Mouse (Mus musculus) heart, embryonic 15.5 days (tissue): ENCODE measurements around the gene Taar3. TPM values are rescaled to one million over a fixed set of nuclear protein-coding genes. Genes with fewer than 3 reads are reported as not detected.

Experiments
- ATAC-seq: fragments of 200-750 bp; cut with Nextera tagmentation; replicated peaks from 2 replicates; pipeline ENCODE4 v1.8.0; 2017; ENCODE audit warnings: low read depth, moderate TSS enrichment; ENCODE audit not compliant: insufficient number of reproducible peaks, insufficient read depth, low FRiP score
- H3K27ac ChIP-seq: fragments of 300-500 bp; sonication (generic); 2 replicates; pipeline ENCODE4 v1.5.1; 2015; ENCODE audit warnings: mild to moderate bottlenecking, inconsistent platforms
- H3K27me3 ChIP-seq: fragments of 300-500 bp; sonication (generic); 2 replicates; pipeline ENCODE4 v1.6.1; 2015; ENCODE audit warnings: inconsistent platforms
- H3K36me3 ChIP-seq: fragments of 300-500 bp; sonication (generic); 2 replicates; pipeline ENCODE4 v1.6.1; 2015; ENCODE audit warnings: mild to moderate bottlenecking, inconsistent platforms
- H3K4me1 ChIP-seq: fragments of 300-500 bp; sonication (generic); replicated peaks from 2 replicates; pipeline ENCODE4 v1.6.1; 2015; ENCODE audit warnings: inconsistent platforms
- H3K4me2 ChIP-seq: fragments of 300-500 bp; sonication (generic); 2 replicates; pipeline ENCODE4 v1.6.1; 2015; ENCODE audit warnings: inconsistent platforms, mild to moderate bottlenecking, moderate library complexity
- H3K4me3 ChIP-seq: fragments of 300-500 bp; sonication (generic); 2 replicates; pipeline ENCODE4 v1.5.1; 2015; ENCODE audit warnings: mild to moderate bottlenecking, inconsistent platforms
- H3K9ac ChIP-seq: fragments of 300-500 bp; sonication (generic); 2 replicates; pipeline ENCODE4 v1.6.1; 2015; ENCODE audit warnings: mild to moderate bottlenecking, inconsistent platforms
- H3K9me3 ChIP-seq: fragments of 300-500 bp; sonication (generic); replicated peaks from 2 replicates; pipeline ENCODE4 v1.6.1; 2016; ENCODE audit warnings: inconsistent platforms
- WGBS: fragments of 180-500 bp; shearing (Covaris S2); methylation state at CpG from one replicate; pipeline ENCODE4 v1.1.7; 2015; ENCODE audit warnings: mixed read lengths; 5-methylcytosine and 5-hydroxymethylcytosine counted together
- polyA plus RNA-seq: library from polyadenylated mRNA; unstranded; fragments of >200 nt; fragmentation: Nextera tagmentation; extraction: Ambion mirVana; gene quantifications from 2 replicates; pipeline ENCODE4 v1.2.1, GENCODE M21; 2015

The Taar3 gene
- polyA plus RNA-seq = not detected in 2 replicates

DNA sequence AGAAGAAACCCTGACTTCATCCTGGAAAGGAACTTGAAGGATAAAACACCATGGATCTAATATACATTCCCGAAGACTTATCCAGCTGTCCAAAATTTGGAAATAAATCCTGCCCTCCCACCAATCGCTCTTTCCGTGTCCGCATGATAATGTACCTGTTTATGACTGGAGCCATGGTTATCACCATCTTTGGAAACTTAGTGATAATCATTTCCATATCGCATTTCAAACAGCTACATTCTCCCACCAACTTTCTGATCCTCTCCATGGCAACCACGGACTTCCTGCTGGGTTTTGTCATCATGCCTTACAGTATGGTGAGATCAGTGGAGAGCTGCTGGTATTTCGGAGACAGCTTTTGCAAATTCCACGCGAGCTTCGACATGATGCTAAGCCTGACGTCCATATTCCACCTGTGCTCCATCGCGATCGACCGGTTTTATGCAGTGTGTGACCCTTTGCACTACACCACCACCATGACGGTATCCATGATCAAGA lies at the start of gene Taar3:
Gene Taar3 (plus strand): TSS at position 51 of the 498 bp plus-strand sequence.
- H3K36me3 ChIP-seq = no peaks in the 10 kb centered on the region
- WGBS = 87% methylated on average over 16 of the region's 16 CpGs
- no peaks in the 10 kb centered on the region for H3K27me3 ChIP-seq
- no peak within 1 kb of the TSS for H3K9ac ChIP-seq
- no peaks in the 10 kb centered on the region for H3K4me1 ChIP-seq
- H3K27ac ChIP-seq = no peak within 1 kb of the TSS
- no peak within 1 kb of the TSS for H3K4me3 ChIP-seq
- no peak within 1 kb of the TSS for H3K4me2 ChIP-seq
- no peaks in the 10 kb centered on the region for H3K9me3 ChIP-seq
- no peak for ATAC-seq

DNA sequence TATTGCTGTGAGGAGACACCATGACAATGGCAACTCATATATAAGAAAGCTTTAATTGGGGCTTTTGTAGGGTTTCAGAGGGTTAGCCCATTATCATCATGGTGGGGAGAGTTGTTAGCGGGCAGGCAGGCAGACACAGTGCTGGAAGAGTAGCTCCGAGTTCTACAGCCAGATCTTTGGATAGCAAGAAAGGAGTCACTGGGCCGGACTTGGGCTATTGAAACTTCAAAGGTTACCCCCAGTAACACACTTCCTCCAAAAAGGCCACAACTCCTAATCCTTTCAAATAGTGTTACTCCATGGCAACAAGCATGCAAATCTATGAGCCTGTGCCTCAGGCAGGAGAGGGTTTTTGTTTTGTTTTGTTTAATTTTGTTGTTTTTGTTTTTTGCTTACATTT lies 48.2 kb upstream of the Taar3 start:
- no peak overlapping the region for H3K9ac ChIP-seq
- no peaks in the 10 kb centered on the region for H3K9me3 ChIP-seq
- H3K36me3 ChIP-seq = no peaks in the 10 kb centered on the region
- ATAC-seq = no peak
- H3K4me2 ChIP-seq = no peak overlapping the region
- no peak overlapping the region for H3K27ac ChIP-seq
- no peak overlapping the region for H3K4me3 ChIP-seq
- 82% methylated on average over 3 of the region's 3 CpGs for WGBS
- H3K4me1 ChIP-seq = no peaks in the 10 kb centered on the region
- H3K27me3 ChIP-seq = no peaks in the 10 kb centered on the region

DNA sequence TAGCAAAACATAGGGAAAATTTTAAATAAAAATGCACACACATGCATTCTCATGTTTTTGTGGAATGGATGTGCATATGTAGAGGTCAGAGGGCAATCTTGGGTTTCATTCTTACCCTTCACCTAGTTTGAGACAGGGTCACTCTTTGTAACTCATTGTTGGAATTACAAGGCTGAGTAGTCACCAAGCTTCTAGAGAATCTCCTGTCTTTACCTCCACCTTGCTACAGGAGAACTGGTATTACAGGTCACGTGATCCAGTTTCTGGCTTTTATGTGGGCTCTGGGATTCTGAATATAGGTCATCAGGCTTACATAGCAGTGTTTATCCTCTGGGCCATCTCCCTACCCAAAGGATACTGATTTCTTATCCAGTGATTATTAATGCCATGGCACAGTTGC lies 43.7 kb upstream of the Taar3 start:
- Histone ChIP-seq H3K36me3 (no peaks in the 10 kb centered on the region), H3K4me3 (no peak overlapping the region), H3K27me3 (no peaks in the 10 kb centered on the region), H3K4me1 (no peaks in the 10 kb centered on the region), H3K9me3 (no peaks in the 10 kb centered on the region), H3K9ac (no peak overlapping the region), H3K27ac (no peak overlapping the region), H3K4me2 (no peak overlapping the region)
- no peak for ATAC-seq
- 86% methylated on average over 1 of the region's 1 CpGs for WGBS

DNA sequence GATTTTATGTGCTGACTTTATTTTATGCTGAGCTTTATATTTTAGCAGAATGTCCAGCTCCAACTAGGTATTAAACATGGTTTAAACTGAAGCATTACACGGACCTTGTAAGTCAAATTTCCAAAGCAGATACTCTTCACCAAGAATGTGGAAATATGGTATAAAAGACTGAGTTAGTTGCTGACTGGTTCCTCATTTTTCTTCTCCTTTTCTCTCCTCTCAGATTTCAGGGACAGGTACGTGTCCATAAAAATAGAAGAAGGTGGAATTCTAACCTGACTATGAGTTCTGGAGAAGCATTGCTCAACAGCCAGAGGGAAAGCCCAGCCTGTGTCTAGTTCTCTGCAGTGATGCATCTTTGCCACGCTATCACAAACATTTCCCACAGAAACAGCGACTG lies 29.3 kb upstream of the Taar3 start, which contains the start of gene Taar1:
Gene Taar1 (plus strand): TSS at position 301 of the 400 bp plus-strand sequence.
- H3K27me3 ChIP-seq = no peaks in the 10 kb centered on the region
- H3K4me3 ChIP-seq = no peak within 1 kb of the TSS
- H3K4me2 ChIP-seq = no peak within 1 kb of the TSS
- WGBS = 78% methylated on average over 4 of the region's 4 CpGs
- H3K9ac ChIP-seq = no peak within 1 kb of the TSS
- H3K9me3 ChIP-seq = no peaks in the 10 kb centered on the region
- no peak for ATAC-seq
- H3K4me1 ChIP-seq = no peaks in the 10 kb centered on the region
- H3K36me3 ChIP-seq = no peaks in the 10 kb centered on the region
- no peak within 1 kb of the TSS for H3K27ac ChIP-seq

DNA sequence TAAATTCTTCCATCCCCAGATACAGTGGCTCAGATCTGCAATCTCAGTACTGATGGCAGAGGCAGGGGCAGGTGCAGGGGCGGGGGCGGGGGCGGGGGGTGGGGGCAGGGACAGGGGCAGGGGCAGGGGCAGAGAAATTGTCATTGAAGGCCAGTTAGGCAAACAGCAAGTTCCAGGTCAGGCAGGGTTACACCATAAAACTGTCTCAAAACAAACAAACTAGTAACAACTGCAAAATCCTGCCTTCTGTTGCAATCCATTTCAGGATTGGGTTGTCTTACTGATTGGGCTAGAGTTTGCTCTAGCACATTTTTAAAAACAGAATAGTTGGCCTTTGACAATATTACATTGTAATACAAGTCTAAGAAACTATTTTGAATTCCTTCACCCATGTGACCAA lies 26.9 kb upstream of the Taar3 start:
- ATAC-seq = no peak
- 59% methylated on average over 3 of the region's 3 CpGs for WGBS
- H3K4me3 ChIP-seq = no peak overlapping the region

DNA sequence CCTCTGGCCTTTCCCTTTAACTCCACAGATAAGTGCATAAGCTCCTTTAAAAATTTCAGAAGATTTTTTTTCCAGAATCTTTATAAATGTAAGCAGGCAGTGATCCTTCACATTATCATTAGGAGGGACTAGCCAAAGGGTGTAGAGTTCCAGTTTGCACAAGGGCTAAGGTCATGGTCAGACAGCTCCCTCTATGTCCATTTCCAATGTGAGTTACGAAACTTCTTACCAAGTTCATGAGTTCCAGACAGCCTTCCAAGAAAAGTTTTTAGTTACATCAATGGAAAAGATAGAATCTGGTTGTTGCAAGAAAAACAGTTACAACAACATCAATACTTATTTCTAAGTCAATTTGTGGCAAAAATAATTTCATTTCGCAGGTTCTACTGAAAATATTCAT lies 25.4 kb upstream of the Taar3 start:
- Histone ChIP-seq H3K4me2 (no peak overlapping the region), H3K9ac (no peak overlapping the region), H3K4me3 (no peak overlapping the region), H3K9me3 (no peaks in the 10 kb centered on the region), H3K27me3 (no peaks in the 10 kb centered on the region), H3K27ac (no peak overlapping the region), H3K36me3 (no peaks in the 10 kb centered on the region), H3K4me1 (no peaks in the 10 kb centered on the region)
- WGBS = 76% methylated on average over 2 of the region's 2 CpGs
- no peak for ATAC-seq

More for the DNA sequence above, 26.9 kb upstream of the Taar3 start:
- no peaks in the 10 kb centered on the region for H3K4me1 ChIP-seq
- H3K9ac ChIP-seq = no peak overlapping the region
- H3K4me2 ChIP-seq = no peak overlapping the region
- H3K27me3 ChIP-seq = no peaks in the 10 kb centered on the region
- no peak overlapping the region for H3K27ac ChIP-seq
- H3K9me3 ChIP-seq = no peaks in the 10 kb centered on the region
- H3K36me3 ChIP-seq = no peaks in the 10 kb centered on the region

DNA sequence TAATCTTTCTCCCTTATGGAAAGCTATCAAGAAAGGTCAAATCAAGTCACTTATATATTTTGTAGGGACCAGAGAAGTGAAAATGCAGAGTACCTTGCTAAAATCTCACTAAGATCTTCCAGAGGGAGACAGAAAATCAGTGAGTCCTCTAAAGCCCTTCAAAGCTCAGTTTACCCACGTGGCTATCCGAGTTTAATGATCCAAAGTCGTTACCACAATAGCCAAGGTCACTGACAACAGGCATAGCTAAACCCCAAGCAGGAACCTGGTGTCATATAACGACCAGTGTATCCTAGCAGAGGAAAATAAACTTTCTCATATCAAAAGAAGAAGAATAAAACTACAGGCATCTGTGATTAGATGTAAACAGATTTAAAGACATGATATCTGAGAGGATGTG lies 11.7 kb upstream of the Taar3 start:
- H3K4me2 ChIP-seq = no peak overlapping the region
- no peaks in the 10 kb centered on the region for H3K4me1 ChIP-seq
- ATAC-seq = no peak
- H3K4me3 ChIP-seq = no peak overlapping the region
- no peak overlapping the region for H3K9ac ChIP-seq
- 36% methylated on average over 4 of the region's 4 CpGs for WGBS
- H3K9me3 ChIP-seq = no peaks in the 10 kb centered on the region
- no peaks in the 10 kb centered on the region for H3K27me3 ChIP-seq
- H3K36me3 ChIP-seq = no peaks in the 10 kb centered on the region
- H3K27ac ChIP-seq = no peak overlapping the region

DNA sequence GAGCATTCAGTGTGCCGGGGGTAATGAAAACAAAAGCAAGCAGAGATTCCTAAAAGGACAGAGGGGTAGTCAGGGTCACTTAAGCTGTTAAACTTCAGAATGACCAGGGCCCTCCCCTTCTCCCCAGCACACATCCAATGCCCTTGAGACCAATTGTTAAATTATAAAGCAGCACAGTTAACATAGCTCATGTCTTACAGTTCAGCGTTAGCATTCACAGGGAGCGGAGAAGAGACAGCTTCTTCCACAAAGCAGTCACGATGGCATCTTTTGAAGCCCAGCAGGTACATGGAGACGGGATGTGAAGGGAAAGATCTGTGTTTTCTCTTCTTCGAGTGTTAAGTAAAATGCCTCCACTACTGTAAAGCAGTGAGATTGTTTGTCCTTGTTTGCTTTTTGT lies 11.0 kb upstream of the Taar3 start, which contains the start of gene Taar2:
Gene Taar2 (plus strand): TSS at position 261 of the 400 bp plus-strand sequence.
- no peak within 1 kb of the TSS for H3K27ac ChIP-seq

DNA sequence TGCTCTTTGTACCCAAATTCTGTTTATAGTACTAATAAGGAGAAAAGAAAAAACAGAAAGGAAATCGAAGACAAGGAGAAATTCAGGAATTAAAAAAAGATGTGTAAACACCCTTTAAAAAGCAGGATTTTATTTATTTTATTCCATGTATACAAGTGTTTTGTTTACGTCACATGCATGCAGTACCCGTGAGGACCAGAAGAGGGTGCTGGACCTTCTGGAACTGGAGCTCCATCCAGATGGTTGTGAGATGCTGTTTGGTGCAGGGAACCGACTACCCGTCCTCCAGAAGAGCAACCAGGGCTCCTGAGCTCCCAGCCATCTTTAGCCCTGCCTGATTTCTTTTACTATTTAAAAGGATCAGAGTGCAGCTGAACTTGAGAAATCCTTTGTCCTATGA lies 6.9 kb upstream of the Taar3 start:
- Histone ChIP-seq H3K9me3 (no peaks in the 10 kb centered on the region), H3K36me3 (no peaks in the 10 kb centered on the region), H3K4me2 (no peak overlapping the region), H3K4me3 (no peak overlapping the region), H3K4me1 (no peaks in the 10 kb centered on the region), H3K27ac (no peak overlapping the region), H3K9ac (no peak overlapping the region), H3K27me3 (no peaks in the 10 kb centered on the region)
- ATAC-seq = no peak
- WGBS = 73% methylated on average over 5 of the region's 5 CpGs

More for the DNA sequence above, 11.0 kb upstream of the Taar3 start, which contains the start of gene Taar2:
- Histone ChIP-seq H3K4me3 (no peak within 1 kb of the TSS), H3K36me3 (no peaks in the 10 kb centered on the region), H3K4me2 (no peak within 1 kb of the TSS), H3K9me3 (no peaks in the 10 kb centered on the region), H3K4me1 (no peaks in the 10 kb centered on the region), H3K27me3 (no peaks in the 10 kb centered on the region), H3K9ac (no peak within 1 kb of the TSS)
- no peak for ATAC-seq
- 56% methylated on average over 6 of the region's 6 CpGs for WGBS

DNA sequence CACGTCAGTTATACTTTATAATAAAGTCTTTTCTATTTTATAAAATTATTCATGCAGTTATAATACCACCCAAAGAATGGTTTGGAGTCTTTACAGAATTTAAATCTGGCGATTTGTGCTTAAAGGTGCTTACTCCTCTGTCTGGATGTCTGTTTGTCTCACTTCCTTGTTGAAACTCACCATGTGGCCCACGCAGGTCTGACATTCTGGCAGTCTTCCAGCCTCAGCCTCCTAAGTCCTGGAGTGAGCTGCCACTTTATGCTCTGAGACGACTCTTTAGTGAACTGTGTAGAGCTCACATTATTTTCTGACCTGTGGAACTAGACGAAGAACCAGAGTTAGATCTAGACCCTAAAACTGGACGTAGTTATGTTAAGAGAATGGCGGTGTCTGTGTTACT lies 1.3 kb upstream of the Taar3 start:
- Histone ChIP-seq H3K4me1 (no peaks in the 10 kb centered on the region), H3K9me3 (no peaks in the 10 kb centered on the region), H3K4me2 (no peak overlapping the region), H3K9ac (no peak overlapping the region), H3K36me3 (no peaks in the 10 kb centered on the region), H3K27ac (no peak overlapping the region), H3K27me3 (no peaks in the 10 kb centered on the region), H3K4me3 (no peak overlapping the region)
- 40% methylated on average over 7 of the region's 7 CpGs for WGBS
- ATAC-seq = no peak

DNA sequence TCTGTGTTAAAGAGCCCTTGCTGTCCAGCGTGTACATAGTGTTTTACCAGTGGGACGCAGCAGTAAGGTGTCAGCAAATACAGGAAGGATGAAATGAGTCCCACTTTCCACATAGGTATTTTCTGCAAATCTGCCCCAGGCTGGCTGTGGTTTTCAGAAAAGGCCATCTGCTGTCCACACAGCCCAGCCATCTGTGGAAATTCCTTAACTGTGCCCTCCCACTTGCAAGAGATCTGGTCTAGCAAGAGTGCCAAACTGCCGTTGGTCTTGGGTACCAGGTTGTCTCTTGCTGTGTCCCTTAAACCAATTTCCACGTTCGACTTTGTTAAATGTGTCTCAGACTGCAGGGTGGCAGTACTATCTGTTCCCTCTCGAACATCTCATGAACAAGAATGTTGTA lies 2.4 kb downstream of the Taar3 start:
- Histone ChIP-seq H3K36me3 (no peaks in the 10 kb centered on the region), H3K27me3 (no peaks in the 10 kb centered on the region), H3K4me3 (no peak overlapping the region), H3K4me1 (no peaks in the 10 kb centered on the region), H3K9me3 (no peaks in the 10 kb centered on the region), H3K27ac (no peak overlapping the region), H3K4me2 (no peak overlapping the region), H3K9ac (no peak overlapping the region)
- WGBS = 80% methylated on average over 6 of the region's 6 CpGs
- ATAC-seq = no peak

DNA sequence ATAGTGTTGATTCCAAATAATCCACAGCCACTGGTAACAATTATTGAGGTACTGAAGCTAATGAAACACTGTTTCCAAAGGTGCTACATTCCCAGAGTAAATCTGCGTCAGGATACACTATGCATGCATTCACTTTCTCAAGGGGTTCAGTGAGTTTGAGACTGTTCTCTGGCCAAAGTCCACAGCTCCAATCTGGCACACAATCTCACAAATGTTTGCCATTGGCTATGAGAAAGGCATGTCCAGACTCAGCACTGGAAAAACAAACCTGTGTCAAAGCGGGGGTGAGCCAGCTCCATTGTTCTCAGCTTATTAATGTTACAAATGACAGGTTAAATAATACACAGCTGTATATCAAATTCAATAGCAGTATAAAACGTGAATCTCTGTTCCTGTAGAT lies 9.7 kb downstream of the Taar3 start:
- no peak overlapping the region for H3K4me2 ChIP-seq
- WGBS = 54% methylated on average over 3 of the region's 3 CpGs
- H3K27me3 ChIP-seq = no peaks in the 10 kb centered on the region
- no peak for ATAC-seq
- H3K4me1 ChIP-seq = no peaks in the 10 kb centered on the region
- no peak overlapping the region for H3K9ac ChIP-seq
- H3K4me3 ChIP-seq = no peak overlapping the region
- no peak overlapping the region for H3K27ac ChIP-seq
- H3K9me3 ChIP-seq = no peaks in the 10 kb centered on the region
- no peaks in the 10 kb centered on the region for H3K36me3 ChIP-seq
